Mouse (Mus musculus): ENCODE measurements around the gene Vps26b. TPM values are rescaled to one million over a fixed set of nuclear protein-coding genes. Genes with fewer than 3 reads are reported as not detected.

The Vps26b gene
- polyA plus RNA-seq (2015; fragmentation: Nextera tagmentation; extraction: Ambion mirVana), result 25.1 and 27.6 TPM in 2 replicates

DNA sequence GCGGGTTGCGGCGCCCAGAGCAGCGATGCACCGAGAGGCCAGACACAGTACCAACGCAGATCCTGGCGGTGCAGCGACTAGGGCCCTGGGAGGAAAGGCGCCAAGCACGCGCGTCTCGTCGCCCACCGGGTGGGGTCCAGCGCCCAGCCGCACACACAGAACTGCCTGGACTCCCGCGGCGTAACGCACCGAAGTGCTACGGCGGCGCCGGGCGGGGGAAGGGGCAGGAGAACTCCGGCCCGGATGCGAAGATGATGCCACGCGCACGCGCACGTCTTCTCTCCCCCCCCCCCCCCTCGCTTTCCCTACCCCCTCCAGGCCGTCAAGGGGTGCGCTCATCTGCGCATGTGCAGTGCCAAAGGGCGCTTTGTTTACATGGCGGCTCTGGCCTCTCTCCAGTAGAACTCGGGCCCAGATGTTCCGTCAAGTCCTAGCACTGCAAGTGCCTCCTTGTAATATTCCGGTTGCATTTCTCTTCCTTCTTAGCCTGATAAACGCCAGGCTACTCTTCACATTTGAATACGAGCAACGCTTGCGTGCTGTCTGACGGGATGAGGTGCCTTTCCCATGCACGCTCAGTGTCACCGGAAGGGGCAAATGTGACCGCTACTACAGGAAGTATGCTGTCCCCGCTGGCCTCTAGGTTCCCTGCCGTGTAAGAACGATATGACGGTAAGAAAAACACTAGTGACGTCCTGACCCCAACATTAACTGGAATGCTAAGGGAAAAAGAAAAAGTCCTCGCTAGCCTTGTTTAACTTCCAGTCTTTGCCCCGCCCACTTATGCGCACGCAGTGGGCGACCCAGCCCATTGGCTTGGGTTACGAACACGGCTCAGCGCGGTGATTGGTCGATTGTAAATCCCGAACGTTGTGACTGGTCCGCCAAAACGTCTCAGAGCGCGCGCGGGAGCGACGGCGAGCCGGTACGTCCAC is at the start of gene Vps26b, which contains the start of gene Ncapd3:
Gene Vps26b (minus strand): TSS at position 238 of the 935 bp plus-strand sequence.
Gene Ncapd3 (plus strand): TSS at position 348 of the 935 bp plus-strand sequence.
- Histone ChIP-seq H3K9ac (ENCODE audit: low read length) (peak within 1 kb of the TSS; percentile 97), H3K4me1 (replicated peaks; ENCODE audit: control insufficient read depth, insufficient read depth, low read length) (peaks cover 31% of the 10 kb centered on the region), H3K4me3 (ENCODE audit: low read length) (peak within 1 kb of the TSS; percentile 97), H3K27ac (ENCODE audit: low read length) (peak within 1 kb of the TSS; percentile 91), H3K9me3 (ENCODE audit: control insufficient read depth, low read length) (no peaks in the 10 kb centered on the region), H3K27me3 (ENCODE audit: control insufficient read depth, insufficient read depth, low read depth, low read length) (no peaks in the 10 kb centered on the region), H3K36me3 (ENCODE audit: control insufficient read depth, insufficient read depth, low read length) (no peaks in the 10 kb centered on the region), H3K4me2 (ENCODE audit: low read depth, low read length) (peak within 1 kb of the TSS; percentile 91)
- peak; percentile 97 for ATAC-seq (ENCODE audit: low read depth)
- under 1% methylated on average over 73 of the region's 80 CpGs for WGBS

DNA sequence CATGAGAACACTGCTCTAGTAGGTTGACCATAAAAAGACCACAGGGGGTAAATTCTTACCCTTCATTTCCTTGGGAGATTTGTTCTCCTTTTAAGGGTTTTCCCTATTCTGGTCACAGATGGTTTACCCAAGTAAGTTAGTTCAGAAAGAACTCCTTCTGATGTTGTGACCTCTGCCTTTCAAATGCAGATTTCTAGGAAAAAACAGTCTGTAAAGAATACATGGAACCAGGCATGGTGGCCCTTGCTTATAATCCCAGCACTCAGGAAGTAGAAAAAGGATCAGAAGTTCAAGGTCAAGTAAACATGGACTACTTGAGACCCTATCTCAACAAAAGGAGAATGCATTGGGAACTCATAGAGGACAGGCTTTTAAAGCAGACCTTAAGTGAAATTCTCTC is 45.9 kb upstream of the Vps26b start:
- peaks cover 26% of the 10 kb centered on the region for H3K36me3 ChIP-seq (ENCODE audit: control insufficient read depth, insufficient read depth, low read length)
- H3K4me3 ChIP-seq (ENCODE audit: low read length), result no peak overlapping the region
- no peak for ATAC-seq (ENCODE audit: low read depth)
- H3K4me1 ChIP-seq (replicated peaks; ENCODE audit: control insufficient read depth, insufficient read depth, low read length), result no peaks in the 10 kb centered on the region
- H3K9ac ChIP-seq (ENCODE audit: low read length), result no peak overlapping the region
- no peak overlapping the region for H3K4me2 ChIP-seq (ENCODE audit: low read depth, low read length)
- H3K9me3 ChIP-seq (ENCODE audit: control insufficient read depth, low read length), result no peaks in the 10 kb centered on the region
- no peaks in the 10 kb centered on the region for H3K27me3 ChIP-seq (ENCODE audit: control insufficient read depth, insufficient read depth, low read depth, low read length)
- no peak overlapping the region for H3K27ac ChIP-seq (ENCODE audit: low read length)

DNA sequence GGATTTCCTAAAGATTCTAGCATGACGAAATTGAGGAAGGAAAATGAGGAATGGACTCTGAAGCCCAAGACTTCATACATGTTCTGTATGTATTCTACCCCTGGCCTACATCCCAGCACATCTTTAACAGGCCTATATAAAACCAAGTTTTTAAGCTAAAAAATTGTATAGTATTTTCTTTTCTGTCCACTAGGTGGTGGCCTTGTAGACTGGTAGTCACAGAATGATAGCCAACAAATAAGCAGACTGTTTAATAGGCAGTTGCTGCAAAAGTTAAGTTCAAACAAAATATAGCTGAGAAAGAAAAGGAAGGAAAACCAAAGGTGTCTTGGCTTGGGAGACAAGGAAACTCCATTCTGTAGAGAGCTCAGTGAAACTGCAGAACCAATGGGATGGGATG is 44.8 kb upstream of the Vps26b start:
- ATAC-seq (ENCODE audit: low read depth), result no peak
- no peaks in the 10 kb centered on the region for H3K4me1 ChIP-seq (replicated peaks; ENCODE audit: control insufficient read depth, insufficient read depth, low read length)
- no peaks in the 10 kb centered on the region for H3K27me3 ChIP-seq (ENCODE audit: control insufficient read depth, insufficient read depth, low read depth, low read length)
- WGBS, result 70% methylated on average over 1 of the region's 1 CpGs
- H3K9me3 ChIP-seq (ENCODE audit: control insufficient read depth, low read length), result no peaks in the 10 kb centered on the region
- no peak overlapping the region for H3K4me3 ChIP-seq (ENCODE audit: low read length)
- no peak overlapping the region for H3K27ac ChIP-seq (ENCODE audit: low read length)
- H3K36me3 ChIP-seq (ENCODE audit: control insufficient read depth, insufficient read depth, low read length), result peaks cover 28% of the 10 kb centered on the region
- H3K4me2 ChIP-seq (ENCODE audit: low read depth, low read length), result no peak overlapping the region
- no peak overlapping the region for H3K9ac ChIP-seq (ENCODE audit: low read length)

DNA sequence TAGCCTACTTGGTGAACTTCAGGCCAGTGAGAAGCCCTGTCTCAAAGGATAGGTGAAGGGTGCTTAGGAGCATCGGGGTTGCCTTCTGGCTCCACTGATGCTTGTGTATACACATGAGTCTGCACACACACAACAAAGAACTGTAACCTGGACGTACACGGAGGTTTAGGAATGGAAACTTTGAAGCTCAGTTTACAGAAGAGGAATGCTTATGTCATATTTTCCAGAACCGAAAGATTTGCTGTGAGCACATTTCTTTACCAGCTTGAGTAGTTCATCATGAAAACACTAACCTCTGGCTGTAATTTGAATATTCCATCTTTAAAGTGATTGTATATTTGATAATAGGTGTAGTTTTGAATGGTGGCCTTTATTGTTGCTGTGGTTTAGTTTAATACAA is 41.0 kb upstream of the Vps26b start:
- Histone ChIP-seq H3K27ac (ENCODE audit: low read length) (no peak overlapping the region), H3K4me1 (replicated peaks; ENCODE audit: control insufficient read depth, insufficient read depth, low read length) (no peaks in the 10 kb centered on the region), H3K9ac (ENCODE audit: low read length) (no peak overlapping the region), H3K9me3 (ENCODE audit: control insufficient read depth, low read length) (no peaks in the 10 kb centered on the region), H3K4me3 (ENCODE audit: low read length) (no peak overlapping the region), H3K36me3 (ENCODE audit: control insufficient read depth, insufficient read depth, low read length) (peaks cover 45% of the 10 kb centered on the region), H3K4me2 (ENCODE audit: low read depth, low read length) (no peak overlapping the region), H3K27me3 (ENCODE audit: control insufficient read depth, insufficient read depth, low read depth, low read length) (no peaks in the 10 kb centered on the region)
- no peak for ATAC-seq (ENCODE audit: low read depth)
- WGBS, result 89% methylated on average over 4 of the region's 4 CpGs

DNA sequence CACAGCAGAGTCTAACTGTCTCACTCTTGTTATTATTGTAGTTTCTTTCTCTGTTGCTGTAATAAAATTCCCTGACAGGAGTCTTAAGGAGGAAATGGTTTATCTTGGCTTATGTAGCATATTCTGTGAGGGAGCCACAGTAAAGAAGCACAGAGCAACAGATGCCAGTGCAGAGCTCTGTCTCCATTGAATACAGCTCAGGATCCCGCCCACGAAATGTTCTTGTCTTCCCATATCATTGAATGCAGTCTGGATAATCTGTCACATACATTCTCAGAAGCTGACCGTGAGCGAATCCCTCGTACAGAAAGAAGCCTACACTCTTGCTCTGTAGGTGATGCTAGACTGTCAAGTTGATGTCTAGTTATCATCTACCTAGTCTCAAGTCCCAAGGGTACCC is 28.5 kb upstream of the Vps26b start:
- no peaks in the 10 kb centered on the region for H3K27me3 ChIP-seq (ENCODE audit: control insufficient read depth, insufficient read depth, low read depth, low read length)
- no peak overlapping the region for H3K4me3 ChIP-seq (ENCODE audit: low read length)
- H3K27ac ChIP-seq (ENCODE audit: low read length), result no peak overlapping the region
- no peaks in the 10 kb centered on the region for H3K4me1 ChIP-seq (replicated peaks; ENCODE audit: control insufficient read depth, insufficient read depth, low read length)
- whole genome bisulfite sequencing, result 96% methylated on average over 5 of the region's 5 CpGs
- no peak for ATAC-seq (ENCODE audit: low read depth)
- no peaks in the 10 kb centered on the region for H3K9me3 ChIP-seq (ENCODE audit: control insufficient read depth, low read length)
- no peak overlapping the region for H3K9ac ChIP-seq (ENCODE audit: low read length)
- H3K36me3 ChIP-seq (ENCODE audit: control insufficient read depth, insufficient read depth, low read length), result peaks cover 44% of the 10 kb centered on the region
- no peak overlapping the region for H3K4me2 ChIP-seq (ENCODE audit: low read depth, low read length)

DNA sequence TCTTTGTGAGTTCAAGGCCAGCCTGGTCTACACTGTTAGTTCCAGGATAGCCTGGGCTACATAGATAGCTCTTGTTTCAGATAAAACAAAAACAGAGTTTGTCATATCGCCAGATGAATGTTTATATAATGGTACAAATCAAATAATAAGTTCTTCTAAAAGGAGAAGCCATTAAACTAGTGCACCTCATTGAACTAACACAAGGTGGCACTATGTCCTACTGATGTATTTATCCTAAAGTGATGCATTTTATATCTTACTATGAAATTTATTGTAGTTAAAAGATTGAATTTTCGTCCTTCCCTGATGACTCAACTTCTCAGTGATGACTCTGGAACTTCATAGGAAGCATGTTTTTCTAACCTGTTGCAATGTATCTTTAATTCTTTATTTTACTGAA is 19.6 kb upstream of the Vps26b start:
- no peaks in the 10 kb centered on the region for H3K9me3 ChIP-seq (ENCODE audit: control insufficient read depth, low read length)
- 76% methylated on average over 2 of the region's 2 CpGs for WGBS
- no peak overlapping the region for H3K4me2 ChIP-seq (ENCODE audit: low read depth, low read length)
- H3K4me1 ChIP-seq (replicated peaks; ENCODE audit: control insufficient read depth, insufficient read depth, low read length), result no peaks in the 10 kb centered on the region
- no peak for ATAC-seq (ENCODE audit: low read depth)
- H3K4me3 ChIP-seq (ENCODE audit: low read length), result no peak overlapping the region
- H3K36me3 ChIP-seq (ENCODE audit: control insufficient read depth, insufficient read depth, low read length), result peaks cover 48% of the 10 kb centered on the region
- H3K27ac ChIP-seq (ENCODE audit: low read length), result no peak overlapping the region
- no peak overlapping the region for H3K9ac ChIP-seq (ENCODE audit: low read length)
- no peaks in the 10 kb centered on the region for H3K27me3 ChIP-seq (ENCODE audit: control insufficient read depth, insufficient read depth, low read depth, low read length)

DNA sequence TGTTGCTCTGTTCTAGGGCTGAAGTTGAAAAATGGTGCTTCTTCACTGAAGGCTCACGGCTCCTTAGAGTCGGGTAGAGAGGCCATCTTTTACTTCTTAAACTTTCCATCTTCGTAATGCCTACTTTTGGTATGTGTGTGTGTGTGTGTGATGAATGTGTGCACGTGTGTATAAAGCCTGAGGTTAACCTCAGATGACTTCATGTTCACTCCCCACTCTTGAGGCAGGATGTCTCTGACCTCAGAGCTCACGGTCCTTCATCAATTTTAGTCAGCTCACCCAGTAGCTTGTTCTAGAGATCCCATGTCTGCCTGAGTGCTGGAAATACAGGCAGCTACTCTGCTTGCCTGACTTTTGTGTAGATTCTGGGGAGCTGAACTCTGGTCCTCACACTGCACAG is 14.0 kb upstream of the Vps26b start:
- Histone ChIP-seq H3K4me2 (ENCODE audit: low read depth, low read length) (no peak overlapping the region), H3K9ac (ENCODE audit: low read length) (no peak overlapping the region), H3K4me1 (replicated peaks; ENCODE audit: control insufficient read depth, insufficient read depth, low read length) (no peaks in the 10 kb centered on the region), H3K36me3 (ENCODE audit: control insufficient read depth, insufficient read depth, low read length) (peaks cover 43% of the 10 kb centered on the region), H3K4me3 (ENCODE audit: low read length) (no peak overlapping the region), H3K9me3 (ENCODE audit: control insufficient read depth, low read length) (no peaks in the 10 kb centered on the region), H3K27ac (ENCODE audit: low read length) (no peak overlapping the region), H3K27me3 (ENCODE audit: control insufficient read depth, insufficient read depth, low read depth, low read length) (no peaks in the 10 kb centered on the region)
- no peak for ATAC-seq (ENCODE audit: low read depth)
- 82% methylated on average over 5 of the region's 5 CpGs for WGBS

DNA sequence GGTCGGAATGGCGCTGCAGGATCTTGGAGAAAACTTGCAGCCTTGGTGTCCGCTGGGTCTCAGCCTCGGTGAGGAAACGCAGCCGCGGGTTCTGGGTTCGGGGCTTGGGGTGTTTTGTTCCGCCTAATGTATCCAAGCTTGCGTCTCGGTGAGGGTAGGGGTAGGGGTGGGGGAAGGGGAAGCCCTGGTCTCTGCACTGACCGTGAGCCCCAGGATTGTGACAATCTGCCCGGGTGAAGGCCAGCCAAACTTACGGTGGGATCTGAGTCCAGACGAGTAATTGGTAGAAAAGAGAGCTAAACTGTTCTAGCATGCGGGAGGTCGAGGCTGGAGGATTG is 867 bp upstream of the Vps26b start:
- Histone ChIP-seq H3K27me3 (ENCODE audit: control insufficient read depth, insufficient read depth, low read depth, low read length) (no peaks in the 10 kb centered on the region), H3K4me1 (replicated peaks; ENCODE audit: control insufficient read depth, insufficient read depth, low read length) (peaks cover 31% of the 10 kb centered on the region), H3K36me3 (ENCODE audit: control insufficient read depth, insufficient read depth, low read length) (no peaks in the 10 kb centered on the region), H3K27ac (ENCODE audit: low read length) (0 out of 2 replicates have a peak overlapping the region, but pooled peaks have one; percentile 41), H3K9me3 (ENCODE audit: control insufficient read depth, low read length) (no peaks in the 10 kb centered on the region), H3K4me3 (ENCODE audit: low read length) (peak overlapping the region; percentile 97), H3K9ac (ENCODE audit: low read length) (peak overlapping the region; percentile 85), H3K4me2 (ENCODE audit: low read depth, low read length) (peak overlapping the region; percentile 82)
- under 1% methylated on average over 17 of the region's 17 CpGs for WGBS
- ATAC-seq (ENCODE audit: low read depth), result peak; percentile 22

DNA sequence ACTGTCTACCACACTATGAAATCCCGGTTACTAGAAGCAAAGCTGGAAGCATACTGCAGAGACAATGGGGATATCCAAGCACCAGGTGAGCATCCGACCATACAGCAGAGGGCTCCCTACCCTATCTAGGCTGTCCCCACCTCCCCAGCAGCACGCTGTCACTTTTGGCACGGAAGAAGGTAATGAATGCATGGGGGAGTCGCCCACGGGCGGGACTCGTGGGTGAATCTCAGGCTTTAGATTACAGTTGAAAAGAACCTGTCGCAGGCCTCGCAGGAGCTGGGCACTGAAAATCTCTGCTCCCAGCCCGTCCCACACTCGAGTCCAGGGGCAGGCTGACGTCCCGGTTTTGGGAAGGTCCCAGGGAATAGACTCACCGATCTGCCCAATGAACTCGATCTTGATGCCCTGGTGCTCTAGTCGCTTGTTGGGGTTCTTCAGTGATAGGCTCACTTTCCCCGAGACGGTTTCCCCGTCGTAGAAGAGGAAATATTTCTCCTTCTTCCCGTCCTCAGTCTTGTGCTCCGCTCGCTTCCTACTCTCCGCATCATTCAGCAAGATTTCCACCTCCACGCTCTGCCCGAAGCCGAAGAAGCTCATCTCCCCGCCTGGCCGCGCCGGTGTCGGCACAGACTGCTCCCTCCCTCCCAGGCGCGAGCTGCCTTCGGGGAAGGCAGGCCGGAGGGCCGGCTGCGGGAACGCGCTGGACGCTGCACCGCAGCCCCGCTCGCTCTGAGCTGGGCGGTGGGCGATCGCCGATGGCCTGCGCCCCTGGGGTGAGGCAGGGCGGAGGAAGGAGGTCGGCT is 640 bp downstream of the Vps26b start:
- Histone ChIP-seq H3K27me3 (ENCODE audit: control insufficient read depth, insufficient read depth, low read depth, low read length) (no peaks in the 10 kb centered on the region), H3K9me3 (ENCODE audit: control insufficient read depth, low read length) (no peaks in the 10 kb centered on the region), H3K4me1 (replicated peaks; ENCODE audit: control insufficient read depth, insufficient read depth, low read length) (peaks cover 31% of the 10 kb centered on the region), H3K9ac (ENCODE audit: low read length) (peak overlapping the region; percentile 97), H3K4me2 (ENCODE audit: low read depth, low read length) (peak overlapping the region; percentile 91), H3K4me3 (ENCODE audit: low read length) (peak overlapping the region; percentile 97), H3K36me3 (ENCODE audit: control insufficient read depth, insufficient read depth, low read length) (no peaks in the 10 kb centered on the region), H3K27ac (ENCODE audit: low read length) (peak overlapping the region; percentile 91)
- peak; percentile 29 for ATAC-seq (ENCODE audit: low read depth)
- WGBS, result under 1% methylated on average over 52 of the region's 52 CpGs
